Mouse (Mus musculus) forebrain, embryonic 14.5 days (tissue): Measurements from ENCODE around the gene Kcnd3. TPM values are rescaled to one million over a fixed set of nuclear protein-coding genes. Genes with fewer than 3 reads are reported as not detected.

ENCODE experiments used
- ATAC-seq: fragments of 200-750 bp; cut with Nextera tagmentation; 2 replicates; pipeline ENCODE4 v1.8.0; 2017; ENCODE audit warnings: mild to moderate bottlenecking, moderate library complexity
- DNase-seq: peaks from one replicate; pipeline ENCODE4 v3.0.0-alpha.2; 2015; ENCODE audit warnings: low spot score
- H3K27ac ChIP-seq: fragments of 300-500 bp; sonication (generic); 2 replicates; pipeline ENCODE4 v1.5.1; 2014; ENCODE audit warnings: low read depth, mild to moderate bottlenecking, control low read depth, low read length, moderate library complexity
- H3K27me3 ChIP-seq: fragments of 300-500 bp; sonication (generic); replicated peaks from 2 replicates; pipeline ENCODE4 v1.6.1; 2014; ENCODE audit warnings: low read length, control low read depth, mixed read lengths; ENCODE audit not compliant: control insufficient read depth, insufficient read depth
- H3K36me3 ChIP-seq: fragments of 300-500 bp; sonication (generic); 2 replicates; pipeline ENCODE4 v1.6.1; 2014; ENCODE audit warnings: low read length, control low read depth; ENCODE audit not compliant: control insufficient read depth, insufficient read depth
- H3K4me1 ChIP-seq: fragments of 300-500 bp; sonication (generic); 2 replicates; pipeline ENCODE4 v1.6.1; 2014; ENCODE audit warnings: antibody characterized with exemption, low read length, control low read depth; ENCODE audit not compliant: control insufficient read depth, insufficient read depth
- H3K4me2 ChIP-seq: fragments of 300-500 bp; sonication (generic); 2 replicates; pipeline ENCODE4 v1.6.1; 2014; ENCODE audit warnings: mild to moderate bottlenecking, control low read depth, low read length
- H3K4me3 ChIP-seq: fragments of 300-500 bp; sonication (generic); 2 replicates; pipeline ENCODE4 v1.5.1; 2014; ENCODE audit warnings: low read depth, low read length, control low read depth
- H3K9ac ChIP-seq: fragments of 300-500 bp; sonication (generic); 2 replicates; pipeline ENCODE4 v1.6.1; 2014; ENCODE audit warnings: mild to moderate bottlenecking, low read length, control low read depth, moderate library complexity
- H3K9me3 ChIP-seq: fragments of 300-500 bp; sonication (generic); replicated peaks from 2 replicates; pipeline ENCODE4 v1.6.1; 2016; ENCODE audit warnings: low read length, control low read depth, mixed read lengths; ENCODE audit not compliant: control insufficient read depth
- WGBS: fragments of 180-500 bp; shearing (Covaris S2); extraction: QIAGEN DNeasy Blood & Tissue Kit; methylation state at CpG from one replicate; pipeline ENCODE4 v1.1.7; 2014; 5-methylcytosine and 5-hydroxymethylcytosine counted together
- polyA plus RNA-seq: library from polyadenylated mRNA; unstranded; fragments of >200 nt; fragmentation: Nextera tagmentation; extraction: Ambion mirVana; gene quantifications from 2 replicates; pipeline ENCODE4 v1.2.1, GENCODE M21; 2014

Gene Kcnd3
- polyA plus RNA-seq, 1 experiment from 2014 or later: 6.3 TPM

DNA sequence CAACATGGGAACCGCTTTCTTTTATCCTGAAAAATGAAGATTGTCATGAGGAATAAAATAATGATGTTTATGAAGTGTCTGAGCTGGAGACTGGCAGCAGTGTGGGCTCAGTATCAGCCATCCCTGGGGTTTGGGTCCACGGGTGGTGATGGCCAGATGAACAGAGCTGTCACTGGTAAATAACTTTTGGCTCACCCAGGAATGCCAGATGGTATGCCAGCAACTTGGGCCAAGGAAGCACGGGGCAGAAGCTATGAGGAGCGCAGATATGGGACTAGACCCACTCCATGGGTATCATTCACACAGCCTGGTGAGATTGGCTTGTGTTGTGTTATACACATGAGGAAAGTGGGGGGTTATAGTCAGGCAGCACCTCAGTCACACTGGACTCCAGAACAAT is 26.7 kb downstream of the Kcnd3 start:
- Histone ChIP-seq H3K27ac (no peak overlapping the region), H3K9me3 (no peaks in the 10 kb centered on the region), H3K9ac (no peak overlapping the region), H3K36me3 (no peaks in the 10 kb centered on the region), H3K4me2 (no peak overlapping the region), H3K27me3 (no peaks in the 10 kb centered on the region), H3K4me1 (peaks cover 16% of the 10 kb centered on the region), H3K4me3 (no peak overlapping the region)
- no peak for ATAC-seq
- WGBS: 84% methylated on average over 4 of the region's 4 CpGs
- no peak for DNase-seq

DNA sequence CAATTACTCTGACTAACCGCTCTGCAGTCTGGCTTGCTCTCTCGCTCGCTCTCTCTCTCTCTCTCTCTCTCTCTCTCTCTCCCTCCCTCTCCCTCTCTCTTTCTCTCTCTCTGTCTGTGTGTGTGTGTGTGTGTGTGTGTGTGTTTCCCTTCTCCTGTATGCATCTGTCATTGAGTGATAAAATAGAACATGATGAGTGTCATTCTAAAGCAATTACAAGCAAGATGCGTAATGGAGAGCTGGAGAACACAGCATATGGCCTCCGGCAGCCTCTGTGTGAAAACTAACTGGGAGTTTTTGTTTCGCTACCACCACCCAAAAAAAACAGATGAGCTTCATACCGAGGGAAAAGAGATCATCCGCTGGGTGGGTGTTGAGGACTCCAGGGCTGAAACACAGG is 29.3 kb downstream of the Kcnd3 start:
- Histone ChIP-seq H3K4me2 (no peak overlapping the region; the same call in 1 of the 2 replicates), H3K27me3 (no peaks in the 10 kb centered on the region), H3K4me1 (peaks cover 18% of the 10 kb centered on the region), H3K36me3 (no peaks in the 10 kb centered on the region), H3K9ac (no peak overlapping the region), H3K4me3 (no peak overlapping the region), H3K9me3 (no peaks in the 10 kb centered on the region), H3K27ac (0 out of 2 replicates have a peak overlapping the region, but pooled peaks have one; percentile 21)
- WGBS: 45% methylated on average over 8 of the region's 8 CpGs
- DNase-seq (peak; percentile 57), ATAC-seq (peak; percentile 57)

DNA sequence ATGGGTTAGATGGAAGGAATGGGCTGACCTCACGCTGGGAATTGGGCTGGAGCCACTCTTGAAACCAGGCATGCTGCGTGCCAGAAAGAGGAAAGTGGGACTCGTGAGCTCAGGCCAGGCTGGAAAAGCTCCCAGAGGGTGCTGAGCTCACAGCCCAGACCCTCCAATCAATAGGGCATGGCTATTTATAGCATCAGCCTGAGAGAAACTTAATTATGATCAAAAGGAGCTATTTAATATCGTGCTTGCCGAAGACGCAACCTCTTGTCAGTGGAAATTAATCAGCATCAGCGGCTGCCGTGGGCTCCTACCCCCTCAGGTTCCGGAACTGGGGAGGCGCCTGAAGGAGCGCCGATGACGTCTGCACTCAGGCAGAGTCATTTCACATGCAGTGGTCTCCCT is 31.5 kb downstream of the Kcnd3 start:
- H3K4me3 ChIP-seq: no peak overlapping the region
- no peak overlapping the region for H3K4me2 ChIP-seq
- peak overlapping the region; percentile 39; the same call in 1 of the 2 replicates for H3K27ac ChIP-seq
- H3K36me3 ChIP-seq: no peaks in the 10 kb centered on the region
- H3K9me3 ChIP-seq: no peaks in the 10 kb centered on the region
- WGBS: 42% methylated on average over 13 of the region's 13 CpGs
- peak; percentile 14; the same call in 1 of the 2 replicates for ATAC-seq
- H3K27me3 ChIP-seq: no peaks in the 10 kb centered on the region
- peak; percentile 54 for DNase-seq
- peaks cover 18% of the 10 kb centered on the region for H3K4me1 ChIP-seq
- no peak overlapping the region for H3K9ac ChIP-seq

DNA sequence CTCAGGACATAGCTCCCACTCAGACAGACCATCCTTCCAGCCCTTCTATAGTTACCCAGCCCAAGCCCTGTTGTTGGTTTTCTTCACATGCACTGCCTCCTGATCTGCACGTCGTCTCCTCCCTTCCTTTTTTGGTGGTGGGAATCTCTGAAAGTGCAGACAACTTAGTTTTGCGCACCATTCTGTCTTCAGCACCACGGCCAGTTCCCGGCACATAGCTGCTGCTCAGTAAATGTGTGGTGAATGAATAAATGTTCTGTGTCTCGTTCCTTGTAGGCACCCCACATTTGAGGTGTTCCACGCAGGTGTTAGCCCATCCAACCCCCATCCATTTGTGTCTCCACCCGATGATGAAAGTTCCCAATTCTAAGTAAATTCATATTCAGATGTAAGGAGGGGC is 35.0 kb downstream of the Kcnd3 start:
- no peak overlapping the region for H3K9ac ChIP-seq
- no peaks in the 10 kb centered on the region for H3K36me3 ChIP-seq
- ATAC-seq (no peak), DNase-seq (no peak)
- no peak overlapping the region for H3K27ac ChIP-seq
- peaks cover 15% of the 10 kb centered on the region for H3K4me1 ChIP-seq
- H3K4me3 ChIP-seq: no peak overlapping the region
- H3K27me3 ChIP-seq: no peaks in the 10 kb centered on the region
- H3K9me3 ChIP-seq: no peaks in the 10 kb centered on the region
- no peak overlapping the region for H3K4me2 ChIP-seq
- 52% methylated on average over 8 of the region's 8 CpGs for WGBS

DNA sequence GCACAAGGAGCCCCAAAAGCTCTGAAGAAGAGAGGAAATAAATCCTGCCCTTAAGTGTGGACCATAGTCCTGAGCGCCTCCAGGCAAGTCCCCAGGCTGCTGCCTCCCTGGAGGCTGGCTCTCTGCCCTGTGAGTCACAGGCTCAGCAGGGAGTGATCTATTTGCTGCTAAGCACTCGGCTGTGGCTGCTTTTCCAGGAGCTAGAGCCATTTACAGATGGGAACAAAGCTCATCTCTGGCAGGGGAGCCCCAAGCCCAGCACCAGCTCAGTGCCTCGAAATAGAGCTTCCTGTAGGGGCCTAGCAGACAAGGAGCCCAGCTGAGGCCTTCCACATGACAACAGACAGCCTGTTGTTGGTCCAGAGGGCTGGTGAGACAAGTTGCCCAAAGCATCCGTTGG is 37.5 kb downstream of the Kcnd3 start:
- no peak overlapping the region for H3K9ac ChIP-seq
- H3K9me3 ChIP-seq: no peaks in the 10 kb centered on the region
- no peak overlapping the region for H3K4me2 ChIP-seq
- no peaks in the 10 kb centered on the region for H3K27me3 ChIP-seq
- no peaks in the 10 kb centered on the region for H3K36me3 ChIP-seq
- H3K4me1 ChIP-seq: peaks cover 7% of the 10 kb centered on the region; the same call in 1 of the 2 replicates
- H3K4me3 ChIP-seq: no peak overlapping the region
- WGBS: 27% methylated on average over 4 of the region's 4 CpGs
- ATAC-seq (peak; percentile 33; the same call in 1 of the 2 replicates), DNase-seq (peak; percentile 49)
- H3K27ac ChIP-seq: peak overlapping the region; percentile 40; the same call in 1 of the 2 replicates

DNA sequence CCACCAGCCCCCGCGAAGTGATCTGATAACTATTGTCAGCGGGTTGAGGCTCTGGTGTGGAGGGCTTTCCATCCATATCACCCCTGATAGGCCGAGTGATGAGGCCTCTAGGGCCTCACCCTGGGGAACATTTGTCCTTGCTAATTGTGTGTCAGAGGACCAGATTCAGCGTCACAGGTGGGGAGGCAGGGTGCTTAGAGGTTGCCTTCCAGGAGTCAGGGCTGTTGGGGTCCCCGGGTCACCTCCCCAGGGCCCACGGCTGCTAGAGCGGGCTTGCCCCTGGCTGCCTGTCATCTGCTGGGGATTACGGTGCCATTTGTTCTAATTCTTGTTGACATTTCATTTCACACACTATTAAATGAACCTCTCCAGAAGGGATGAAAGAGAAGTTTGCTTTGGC is 42.8 kb downstream of the Kcnd3 start:
- peaks cover 2% of the 10 kb centered on the region; the same call in 1 of the 2 replicates for H3K4me1 ChIP-seq
- no peak overlapping the region for H3K4me3 ChIP-seq
- DNase-seq (no peak), ATAC-seq (no peak)
- 81% methylated on average over 9 of the region's 9 CpGs for WGBS
- no peaks in the 10 kb centered on the region for H3K9me3 ChIP-seq
- H3K9ac ChIP-seq: no peak overlapping the region
- H3K27me3 ChIP-seq: no peaks in the 10 kb centered on the region
- H3K27ac ChIP-seq: no peak overlapping the region
- no peak overlapping the region for H3K4me2 ChIP-seq
- H3K36me3 ChIP-seq: no peaks in the 10 kb centered on the region

DNA sequence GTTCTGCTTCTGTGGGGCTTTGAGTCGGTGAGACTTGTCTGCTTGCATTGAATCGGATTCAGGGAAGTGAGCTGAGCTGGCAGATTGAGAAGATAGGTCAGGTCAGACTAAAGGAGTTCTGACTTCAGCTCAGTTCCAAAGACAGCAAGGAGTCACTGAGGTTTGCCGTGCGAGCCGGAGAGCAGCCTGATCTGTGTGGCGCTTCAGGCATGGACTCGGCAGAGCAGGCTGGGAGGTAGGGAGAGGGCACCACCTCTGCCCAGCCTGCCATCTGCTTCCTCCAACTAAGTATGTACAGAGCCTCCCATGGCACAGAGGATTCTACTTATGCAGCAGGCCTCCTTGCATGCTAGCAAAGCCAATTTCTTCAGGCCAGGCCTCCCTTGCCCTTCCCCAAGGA is 44.1 kb downstream of the Kcnd3 start:
- no peaks in the 10 kb centered on the region for H3K4me1 ChIP-seq
- H3K4me3 ChIP-seq: no peak overlapping the region
- no peak for ATAC-seq
- no peak overlapping the region for H3K9ac ChIP-seq
- no peaks in the 10 kb centered on the region for H3K9me3 ChIP-seq
- DNase-seq: no peak
- no peak overlapping the region for H3K27ac ChIP-seq
- H3K27me3 ChIP-seq: no peaks in the 10 kb centered on the region
- no peak overlapping the region for H3K4me2 ChIP-seq
- H3K36me3 ChIP-seq: no peaks in the 10 kb centered on the region
- 77% methylated on average over 7 of the region's 7 CpGs for WGBS

DNA sequence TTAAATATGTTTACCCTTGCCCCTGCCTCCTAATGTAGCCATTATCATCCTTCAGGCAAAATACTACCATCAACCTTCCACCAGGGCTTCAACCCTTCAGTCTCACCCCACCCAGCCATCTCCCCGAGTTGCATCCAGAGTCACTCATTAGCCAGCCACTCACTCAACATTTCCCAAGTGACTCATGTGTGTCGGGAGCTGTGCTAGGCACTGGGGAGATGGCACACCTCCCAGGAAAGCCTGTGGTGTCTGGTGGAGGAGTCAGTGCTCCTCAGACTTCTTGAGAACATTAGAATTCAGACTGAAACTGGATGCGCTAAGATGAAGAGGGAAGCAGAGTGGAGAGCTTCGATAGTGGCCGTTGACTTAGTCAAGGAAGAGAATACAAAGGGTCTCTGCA is 44.8 kb downstream of the Kcnd3 start:
- no peaks in the 10 kb centered on the region for H3K27me3 ChIP-seq
- WGBS: 92% methylated on average over 5 of the region's 5 CpGs
- H3K4me1 ChIP-seq: no peaks in the 10 kb centered on the region
- no peak for ATAC-seq
- H3K9ac ChIP-seq: no peak overlapping the region
- H3K9me3 ChIP-seq: no peaks in the 10 kb centered on the region
- H3K4me2 ChIP-seq: no peak overlapping the region
- H3K36me3 ChIP-seq: no peaks in the 10 kb centered on the region
- no peak overlapping the region for H3K4me3 ChIP-seq
- no peak overlapping the region for H3K27ac ChIP-seq
- DNase-seq: no peak

DNA sequence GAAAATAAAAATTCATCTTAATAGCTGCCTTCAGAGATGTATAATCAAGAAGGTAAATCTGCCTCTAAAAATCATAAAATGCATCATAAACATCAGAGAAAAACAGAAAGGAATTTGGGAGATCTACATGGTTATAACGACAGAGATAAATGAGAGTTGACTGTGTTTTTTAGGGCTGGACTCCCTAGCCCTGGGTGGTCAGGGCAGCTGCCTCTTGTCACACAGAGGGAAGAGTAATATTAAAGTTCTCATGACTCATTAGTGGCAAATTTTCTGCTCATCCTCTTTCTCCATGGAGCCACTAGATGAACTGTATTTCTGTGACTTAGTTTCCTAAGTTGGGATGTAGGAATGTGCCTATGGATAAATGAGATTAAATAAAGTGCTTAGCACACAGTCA is 48.9 kb downstream of the Kcnd3 start:
- Histone ChIP-seq H3K27ac (no peak overlapping the region), H3K36me3 (no peaks in the 10 kb centered on the region), H3K27me3 (no peaks in the 10 kb centered on the region), H3K4me3 (no peak overlapping the region), H3K4me1 (peaks cover 11% of the 10 kb centered on the region), H3K9ac (no peak overlapping the region), H3K9me3 (no peaks in the 10 kb centered on the region), H3K4me2 (no peak overlapping the region)
- DNase-seq (no peak), ATAC-seq (no peak)
- 78% methylated on average over 1 of the region's 1 CpGs for WGBS
